Mouse (Mus musculus): ENCODE measurements at regions not wholly inside any gene's neighbourhood (a gene's known extent, or its start where the extent isn't known, plus 50 kb on each side); places are given as distances from the start of the nearest gene placed in this dataset.
"Not testable (repeated sequence)": the region's sequence is repeated elsewhere in the genome, so short reads cannot be mapped to it uniquely, and the experiment has no call there.

- not testable (repeated sequence) for H3K9ac ChIP-seq; H3K9me3 ChIP-seq; ATAC-seq (ENCODE audit: insufficient read depth, low FRiP score, low read depth); H3K27ac ChIP-seq; H3K4me1 ChIP-seq; H3K27me3 ChIP-seq (replicated peaks); H3K4me3 ChIP-seq (replicated peaks); H3K36me3 ChIP-seq; H3K4me2 ChIP-seq
- WGBS = 64% methylated on average over 7 of the region's 7 CpGs
Observed at GRCm38 (mm10) chr5:26754129-26754528, 62.9 kb upstream of the Dpp6 start.
